Mouse (Mus musculus) hindbrain, embryonic 11.5 days (tissue): ENCODE measurements around the gene Cox17. TPM values are rescaled to one million over a fixed set of nuclear protein-coding genes. Genes with fewer than 3 reads are reported as not detected.

ENCODE experiments used
- ATAC-seq: fragments of 200-750 bp; cut with Nextera tagmentation; 2 replicates; pipeline ENCODE4 v1.8.0; 2017; ENCODE audit warnings: mild to moderate bottlenecking, moderate TSS enrichment, moderate library complexity; ENCODE audit not compliant: low FRiP score
- DNase-seq: peaks from one replicate; pipeline ENCODE4 v3.0.0-alpha.2; 2015; ENCODE audit warnings: low spot score
- H3K27ac ChIP-seq: fragments of 300-500 bp; sonication (generic); 2 replicates; pipeline ENCODE4 v1.5.1; 2014; ENCODE audit warnings: mild to moderate bottlenecking, low read depth, low read length
- H3K27me3 ChIP-seq: fragments of 300-500 bp; sonication (generic); 2 replicates; pipeline ENCODE4 v1.6.1; 2014; ENCODE audit warnings: mild to moderate bottlenecking, low read length, moderate library complexity, mixed read lengths; ENCODE audit not compliant: control insufficient read depth, insufficient read depth
- H3K36me3 ChIP-seq: fragments of 300-500 bp; sonication (generic); 2 replicates; pipeline ENCODE4 v1.6.1; 2014; ENCODE audit warnings: mild to moderate bottlenecking, low read length, moderate library complexity, mixed read lengths; ENCODE audit not compliant: control insufficient read depth, insufficient read depth
- H3K4me1 ChIP-seq: fragments of 300-500 bp; sonication (generic); replicated peaks from 2 replicates; pipeline ENCODE4 v1.6.1; 2014; ENCODE audit warnings: low read length, mixed read lengths; ENCODE audit not compliant: control insufficient read depth, insufficient read depth
- H3K4me2 ChIP-seq: fragments of 300-500 bp; sonication (generic); replicated peaks from 2 replicates; pipeline ENCODE4 v1.6.1; 2014; ENCODE audit warnings: mild to moderate bottlenecking, low read depth, low read length
- H3K4me3 ChIP-seq: fragments of 300-500 bp; sonication (generic); 2 replicates; pipeline ENCODE4 v1.5.1; 2014; ENCODE audit warnings: low read depth, low read length
- H3K9ac ChIP-seq: fragments of 300-500 bp; sonication (generic); 2 replicates; pipeline ENCODE4 v1.6.1; 2014; ENCODE audit warnings: low read depth, low read length
- H3K9me3 ChIP-seq: fragments of 300-500 bp; sonication (generic); 2 replicates; pipeline ENCODE4 v1.6.1; 2016; ENCODE audit warnings: low read length; ENCODE audit not compliant: control insufficient read depth
- WGBS: fragments of 180-500 bp; shearing (Covaris S2); extraction: QIAGEN DNeasy Blood & Tissue Kit; methylation state at CpG from one replicate; pipeline ENCODE4 v1.1.7; 2014; 5-methylcytosine and 5-hydroxymethylcytosine counted together
- polyA plus RNA-seq: library from polyadenylated mRNA; unstranded; fragments of >200 nt; fragmentation: Nextera tagmentation; extraction: Ambion mirVana; gene quantifications from 2 replicates; pipeline ENCODE4 v1.2.1, GENCODE M21; 2014

The Cox17 gene
- polyA plus RNA-seq, 1 experiment from 2014 or later: 121 TPM

DNA sequence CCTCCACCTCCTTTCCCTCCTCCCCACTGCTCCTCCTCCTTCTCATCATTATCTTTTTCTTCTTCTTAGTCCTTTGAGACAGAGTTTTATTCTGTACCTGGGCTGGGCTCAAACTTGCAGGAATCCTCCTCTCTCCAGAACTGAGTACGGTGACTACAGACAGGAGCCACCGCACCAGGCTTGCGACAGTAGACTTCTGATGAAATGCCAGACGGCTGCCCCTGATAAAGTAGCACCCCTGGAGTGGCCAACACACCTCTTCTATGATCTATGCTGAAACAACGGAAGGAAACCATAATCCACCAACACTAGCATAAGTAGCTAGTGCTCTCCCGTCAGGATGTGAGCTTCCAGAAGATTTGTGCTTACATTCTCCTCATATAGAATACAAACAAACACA lies 40.6 kb downstream of the Cox17 start:
- Histone ChIP-seq H3K4me1 (no peaks in the 10 kb centered on the region), H3K4me2 (no peak overlapping the region), H3K9me3 (no peaks in the 10 kb centered on the region), H3K27ac (no peak overlapping the region), H3K9ac (no peak overlapping the region), H3K36me3 (no peaks in the 10 kb centered on the region), H3K27me3 (no peaks in the 10 kb centered on the region), H3K4me3 (no peak overlapping the region)
- ATAC-seq (no peak), DNase-seq (no peak)
- WGBS: 80% methylated on average over 6 of the region's 6 CpGs

DNA sequence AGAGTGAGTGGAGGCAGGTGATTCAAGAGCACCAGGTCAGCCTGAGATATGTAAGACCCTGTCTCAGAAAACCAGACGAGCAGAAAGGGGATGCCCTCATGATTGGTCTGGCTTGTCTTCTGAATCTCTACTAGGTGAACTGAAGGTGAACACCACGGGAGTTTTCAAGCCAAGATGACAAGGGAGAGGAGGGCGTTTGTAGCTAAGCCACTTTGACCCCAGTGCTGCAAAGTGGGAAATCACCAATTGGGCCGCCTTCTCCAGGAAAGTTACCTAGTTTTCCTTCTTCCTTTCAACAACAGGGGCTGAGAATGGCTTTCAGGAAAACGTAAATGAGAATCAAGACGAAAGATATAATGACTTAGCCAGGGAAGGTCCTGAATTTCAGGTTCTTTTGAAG lies 42.0 kb downstream of the Cox17 start:
- Histone ChIP-seq H3K27ac (no peak overlapping the region), H3K27me3 (no peaks in the 10 kb centered on the region), H3K9ac (no peak overlapping the region), H3K4me1 (no peaks in the 10 kb centered on the region), H3K4me2 (no peak overlapping the region), H3K36me3 (no peaks in the 10 kb centered on the region), H3K9me3 (no peaks in the 10 kb centered on the region), H3K4me3 (no peak overlapping the region)
- DNase-seq (no peak), ATAC-seq (no peak)
- 81% methylated on average over 6 of the region's 6 CpGs for WGBS

DNA sequence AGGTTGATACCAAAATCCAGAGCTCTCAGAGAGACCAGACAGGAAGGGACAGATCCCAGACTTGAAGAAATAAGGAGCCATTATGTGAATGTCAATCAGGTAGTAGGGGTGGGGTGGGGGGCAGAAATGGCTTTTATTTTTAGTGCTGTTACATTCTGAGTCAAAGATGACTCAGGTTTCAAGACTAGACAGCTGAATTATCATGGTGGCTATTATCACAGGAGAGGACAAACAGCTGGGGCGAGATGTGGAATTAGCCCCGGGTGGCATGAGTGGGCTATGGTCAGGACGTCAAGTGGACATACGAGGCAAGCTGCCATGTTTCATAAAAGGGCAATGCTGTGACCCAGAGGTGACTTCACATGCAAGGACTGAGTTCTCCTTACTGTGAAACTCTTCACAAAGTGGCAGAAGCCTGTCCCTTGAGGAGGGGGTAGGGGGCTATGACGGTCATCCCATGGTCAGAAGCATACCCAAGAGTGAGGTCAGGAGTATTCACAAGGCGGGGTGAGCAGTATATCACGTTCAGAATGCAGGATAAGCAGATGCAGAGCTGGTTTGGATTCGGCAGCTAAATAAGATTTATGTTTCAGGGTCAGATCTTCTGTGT lies 42.6 kb downstream of the Cox17 start:
- Histone ChIP-seq H3K27ac (no peak overlapping the region), H3K9me3 (no peaks in the 10 kb centered on the region), H3K4me1 (no peaks in the 10 kb centered on the region), H3K4me2 (no peak overlapping the region), H3K9ac (no peak overlapping the region), H3K36me3 (no peaks in the 10 kb centered on the region), H3K4me3 (no peak overlapping the region), H3K27me3 (no peaks in the 10 kb centered on the region)
- ATAC-seq (no peak), DNase-seq (no peak)
- WGBS: 80% methylated on average over 8 of the region's 8 CpGs

DNA sequence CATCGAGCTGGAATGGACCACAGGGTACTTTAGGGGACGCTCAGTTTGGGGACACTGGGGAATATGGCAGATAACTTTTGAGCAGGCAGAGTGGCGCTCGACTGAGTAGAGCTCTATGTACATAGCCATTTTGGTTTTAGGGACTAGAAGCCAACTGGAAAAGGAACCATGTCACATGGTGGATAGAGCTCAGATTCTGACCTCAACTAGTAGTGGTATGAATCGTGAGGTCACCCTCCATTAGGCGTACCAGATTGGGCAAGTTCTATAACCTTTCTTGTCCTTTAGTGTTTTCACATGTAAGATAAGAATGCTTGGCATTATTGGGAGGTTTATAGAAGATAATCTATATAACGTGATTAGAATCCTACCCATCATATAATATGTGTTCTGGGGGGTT lies 43.5 kb downstream of the Cox17 start:
- H3K9me3 ChIP-seq: no peaks in the 10 kb centered on the region
- H3K4me1 ChIP-seq: no peaks in the 10 kb centered on the region
- ATAC-seq: no peak
- no peaks in the 10 kb centered on the region for H3K36me3 ChIP-seq
- no peak overlapping the region for H3K4me3 ChIP-seq
- H3K27me3 ChIP-seq: no peaks in the 10 kb centered on the region
- DNase-seq: no peak
- no peak overlapping the region for H3K9ac ChIP-seq
- H3K27ac ChIP-seq: no peak overlapping the region
- WGBS: 92% methylated on average over 7 of the region's 7 CpGs
- no peak overlapping the region for H3K4me2 ChIP-seq

DNA sequence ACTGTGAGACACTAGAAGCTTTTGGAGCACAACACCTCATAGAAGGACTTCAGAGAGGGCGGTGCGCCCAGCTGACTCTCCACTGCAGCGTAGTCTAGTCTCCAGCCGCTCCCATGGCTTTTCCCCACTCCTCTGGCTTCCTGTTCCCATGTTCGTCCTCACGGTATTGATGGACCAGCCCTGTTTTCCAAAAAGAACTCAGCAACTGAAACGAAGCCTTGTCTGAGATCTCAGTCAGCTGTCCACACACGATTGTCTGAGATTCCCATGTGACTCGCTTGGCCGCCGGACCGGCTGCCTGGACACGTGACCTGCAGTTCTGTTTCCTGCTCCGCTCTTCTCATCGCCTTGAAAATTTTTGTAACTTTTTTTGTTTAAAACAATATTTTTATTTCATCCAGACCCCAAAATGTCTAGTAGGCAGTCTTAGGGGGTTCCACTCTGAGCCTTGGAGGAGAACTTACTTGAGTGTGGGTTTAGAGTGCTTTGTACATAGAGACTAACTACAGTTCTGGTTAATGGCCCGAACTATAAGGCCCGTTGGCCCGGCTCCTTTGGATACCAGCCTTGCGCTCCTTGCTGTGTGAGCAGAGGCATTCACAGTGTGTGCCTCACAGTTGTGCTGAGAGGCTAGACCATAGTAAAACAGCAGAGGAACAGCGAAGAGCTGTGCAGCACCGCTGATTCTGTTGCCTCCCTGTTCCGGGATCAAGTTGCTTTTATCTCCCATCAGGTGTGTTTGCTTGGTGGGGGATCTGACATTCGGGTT lies 45.5 kb downstream of the Cox17 start:
- H3K4me3 ChIP-seq: no peak overlapping the region
- H3K4me2 ChIP-seq: no peak overlapping the region
- WGBS: 82% methylated on average over 23 of the region's 23 CpGs
- H3K9me3 ChIP-seq: no peaks in the 10 kb centered on the region
- H3K27ac ChIP-seq: no peak overlapping the region
- no peak overlapping the region for H3K9ac ChIP-seq
- H3K36me3 ChIP-seq: no peaks in the 10 kb centered on the region
- ATAC-seq: no peak
- H3K27me3 ChIP-seq: no peaks in the 10 kb centered on the region
- no peak for DNase-seq
- H3K4me1 ChIP-seq: no peaks in the 10 kb centered on the region

DNA sequence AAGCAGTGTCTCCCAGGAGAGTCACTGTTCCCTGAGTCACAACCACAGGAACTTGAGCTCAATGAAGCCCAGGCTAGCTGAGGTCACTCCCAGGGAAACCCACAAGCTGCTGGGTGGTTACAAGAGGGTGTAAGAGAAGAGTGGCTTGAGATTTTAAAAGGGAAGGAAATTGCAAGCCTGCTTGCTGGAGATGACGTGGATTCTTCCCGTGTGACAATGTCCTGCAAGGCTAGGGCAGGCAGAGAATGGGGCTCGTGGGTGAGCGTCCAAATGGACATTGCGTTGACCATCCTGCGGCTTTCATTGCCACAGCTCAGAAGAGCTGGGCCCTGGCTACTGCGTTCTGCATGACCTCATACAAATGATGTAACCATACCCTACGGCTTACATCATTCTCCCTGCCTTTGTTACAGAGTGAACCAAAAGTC lies 47.4 kb downstream of the Cox17 start:
- ATAC-seq: no peak
- H3K4me1 ChIP-seq: no peaks in the 10 kb centered on the region
- WGBS: 89% methylated on average over 8 of the region's 8 CpGs

DNA sequence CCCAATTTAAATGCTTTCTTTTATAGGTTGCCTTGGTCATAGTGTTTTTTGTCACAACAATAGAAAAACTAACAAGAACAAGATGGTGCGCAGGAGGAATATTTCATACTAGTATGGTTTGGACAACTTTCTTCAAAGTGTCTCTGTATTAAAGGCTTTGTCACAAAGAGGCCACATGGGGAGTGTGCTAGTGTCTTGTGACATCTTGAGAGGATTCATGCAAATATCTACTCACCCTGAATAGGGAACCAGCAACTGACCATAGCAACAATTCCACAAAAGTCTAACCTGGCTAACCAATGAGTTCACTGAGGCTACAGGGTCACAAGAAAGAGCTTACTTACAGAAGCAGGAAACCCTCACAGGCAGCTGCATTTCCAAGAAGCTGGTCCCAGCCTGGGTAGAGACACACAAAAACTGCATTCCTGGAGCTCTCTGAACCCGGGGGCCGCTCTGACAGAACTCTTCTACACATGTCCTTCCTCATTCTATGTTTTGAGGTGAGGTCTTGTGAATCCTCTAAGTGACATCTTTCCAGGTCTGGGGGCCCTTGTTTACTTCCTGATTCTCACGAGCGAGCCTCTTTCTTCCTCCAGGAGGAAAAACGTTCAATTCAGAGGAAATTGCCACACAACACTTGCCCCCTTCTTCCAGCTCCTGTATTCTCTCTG lies 48.4 kb downstream of the Cox17 start:
- Histone ChIP-seq H3K4me3 (no peak overlapping the region), H3K4me2 (no peak overlapping the region), H3K27me3 (no peaks in the 10 kb centered on the region), H3K9ac (no peak overlapping the region), H3K27ac (no peak overlapping the region), H3K9me3 (no peaks in the 10 kb centered on the region), H3K36me3 (no peaks in the 10 kb centered on the region), H3K4me1 (peaks cover 3% of the 10 kb centered on the region; the same call in 1 of the 2 replicates)
- 75% methylated on average over 6 of the region's 6 CpGs for WGBS
- ATAC-seq (no peak), DNase-seq (no peak)

More for the DNA sequence above, 47.4 kb downstream of the Cox17 start:
- no peak overlapping the region for H3K9ac ChIP-seq
- H3K27me3 ChIP-seq: no peaks in the 10 kb centered on the region
- H3K4me3 ChIP-seq: no peak overlapping the region
- H3K27ac ChIP-seq: no peak overlapping the region
- no peaks in the 10 kb centered on the region for H3K9me3 ChIP-seq
- H3K36me3 ChIP-seq: no peaks in the 10 kb centered on the region
- H3K4me2 ChIP-seq: no peak overlapping the region
- no peak for DNase-seq

DNA sequence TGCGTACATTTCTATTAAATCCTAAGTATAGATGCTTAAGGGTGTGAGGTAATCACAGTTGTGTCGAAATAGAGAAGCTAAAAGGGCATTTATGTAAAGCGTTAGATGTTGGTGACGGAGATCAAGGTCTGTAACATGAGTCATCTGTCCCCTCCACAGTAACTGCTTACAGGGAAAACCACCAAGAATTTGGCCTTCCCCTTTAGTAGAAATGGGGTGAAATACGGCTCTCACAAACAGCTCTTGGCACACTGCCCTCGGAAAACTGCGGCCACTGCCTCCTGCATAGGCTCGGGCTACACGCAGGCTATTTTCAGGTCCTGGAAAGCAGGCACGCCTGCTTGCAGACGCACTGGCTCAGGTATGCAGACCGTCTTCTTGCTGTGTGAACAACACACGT lies 49.4 kb downstream of the Cox17 start:
- no peaks in the 10 kb centered on the region for H3K36me3 ChIP-seq
- DNase-seq: no peak
- no peak overlapping the region for H3K4me3 ChIP-seq
- no peak overlapping the region for H3K27ac ChIP-seq
- no peaks in the 10 kb centered on the region for H3K27me3 ChIP-seq
- H3K4me1 ChIP-seq: peaks cover 3% of the 10 kb centered on the region; the same call in 1 of the 2 replicates
- no peaks in the 10 kb centered on the region for H3K9me3 ChIP-seq
- 82% methylated on average over 13 of the region's 13 CpGs for WGBS
- no peak for ATAC-seq
- no peak overlapping the region for H3K4me2 ChIP-seq
- H3K9ac ChIP-seq: no peak overlapping the region
